Mouse (Mus musculus) frontal cortex, postnatal 14 days (tissue): ENCODE data around the gene Tspan9.

ENCODE experiments used
- DNase-seq, 2 experiments: peaks; one replicate each; pipeline ENCODE4 v3.0.0; 2022; ENCODE audit warnings: low spot score in 2 of 2

The Tspan9 gene

DNA sequence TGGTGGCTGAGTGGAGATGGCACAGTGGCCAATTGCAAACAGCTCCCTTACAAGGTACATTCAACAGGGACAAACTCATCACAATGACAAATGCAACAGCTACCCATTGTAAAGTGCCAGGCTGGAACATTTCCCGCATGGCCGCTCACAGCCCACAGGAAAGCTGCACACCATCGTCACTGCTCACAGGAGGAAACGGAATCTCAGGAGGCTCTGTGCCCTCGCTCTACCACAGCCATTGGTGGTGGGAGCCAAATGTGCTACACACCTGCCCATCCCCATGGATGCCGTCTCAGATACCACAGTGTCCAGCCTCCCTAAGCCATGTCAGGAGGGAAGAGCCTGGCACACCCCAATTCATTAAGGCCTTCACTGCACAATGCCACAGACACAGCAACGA, 128.1 kb downstream of the Tspan9 start:
- no peak for DNase-seq

- DNase-seq, result no peak
Observed at GRCm38 (mm10) chr6:128011781-128012180, 131.6 kb downstream of the Tspan9 start.

GRCm38 (mm10) chr6:128011071-128011477, 132.3 kb downstream of the Tspan9 start:
- DNase-seq, result no peak

- no peak for DNase-seq
Observed at GRCm38 (mm10) chr6:128010135-128010971, 133.0 kb downstream of the Tspan9 start.

DNA sequence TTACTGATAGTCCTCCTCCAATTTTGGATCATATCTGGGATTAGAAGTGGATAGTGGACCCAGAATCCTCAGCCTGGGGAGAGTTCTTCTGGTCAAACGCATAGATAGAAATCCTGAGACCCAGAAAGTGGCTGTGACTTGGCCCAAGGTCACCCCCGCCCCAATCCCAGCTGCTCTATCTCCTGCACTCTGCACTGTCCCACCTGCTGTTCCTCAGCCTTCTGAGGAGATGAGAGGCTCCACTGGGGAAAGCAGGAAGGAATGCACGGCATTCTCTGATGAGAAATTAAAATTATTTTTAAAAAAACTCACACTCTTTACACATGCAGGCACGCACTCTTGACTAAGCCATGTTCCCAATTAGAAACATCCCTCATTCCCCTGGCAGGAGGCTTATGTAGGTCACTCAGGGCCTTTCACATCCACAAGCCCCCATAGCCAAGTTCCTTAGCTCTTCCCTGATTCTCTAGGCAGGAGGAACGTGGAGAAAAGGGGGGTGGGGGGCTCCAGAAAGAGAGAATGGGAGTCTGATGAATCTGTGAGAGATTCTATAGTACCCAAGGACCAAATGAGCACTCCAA, 135.3 kb downstream of the Tspan9 start:
- DNase-seq, result no peak

GRCm38 (mm10) chr6:128007241-128007701, 136.1 kb downstream of the Tspan9 start:
- DNase-seq, result no peak

DNA sequence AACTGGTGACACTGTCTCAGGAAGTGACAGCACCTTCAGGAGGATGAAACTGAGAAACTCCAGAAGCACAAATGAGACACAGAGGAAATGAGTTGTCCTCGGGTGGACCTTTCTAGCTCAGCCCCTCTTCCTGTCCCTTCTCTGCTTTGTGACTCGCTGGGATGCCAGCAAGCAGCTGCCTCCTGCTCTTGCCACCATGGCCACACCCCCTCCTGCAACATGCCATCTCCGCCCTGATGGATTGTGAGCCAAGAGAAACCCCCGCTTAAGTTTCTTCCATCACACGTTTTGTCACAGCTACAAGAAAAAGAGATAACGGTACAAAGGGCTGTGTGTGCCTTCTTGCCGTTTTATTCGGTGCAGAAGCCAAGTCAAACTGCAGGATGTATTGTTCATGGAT, 137.2 kb downstream of the Tspan9 start:
- no peak for DNase-seq

GRCm38 (mm10) chr6:128004544-128004943, 138.8 kb downstream of the Tspan9 start:
- DNase-seq, result no peak

DNA sequence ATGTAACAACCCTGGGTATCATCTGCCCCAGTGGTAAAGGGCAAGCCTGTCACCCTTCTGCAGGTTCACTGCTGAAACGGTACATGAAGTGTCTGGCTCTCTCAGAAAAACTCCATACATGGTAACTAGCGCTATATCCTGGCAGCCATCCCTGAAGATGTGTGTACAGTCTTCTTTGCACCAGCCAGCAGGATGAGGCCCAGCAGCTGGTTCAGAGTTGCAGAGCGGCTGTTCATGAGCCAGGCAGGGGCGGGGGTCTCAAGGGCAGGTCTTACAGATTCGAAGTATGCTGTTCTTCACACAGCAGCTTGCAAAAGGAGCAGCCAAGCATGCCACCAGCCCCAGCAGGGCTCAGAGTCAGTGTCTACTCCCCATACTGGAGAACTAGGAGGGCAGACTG, 139.9 kb downstream of the Tspan9 start:
- no peak for DNase-seq

GRCm38 (mm10) chr6:128002667-128003066, 140.7 kb downstream of the Tspan9 start:
- no peak for DNase-seq

GRCm38 (mm10) chr6:128002104-128002503, 141.3 kb downstream of the Tspan9 start:
- DNase-seq, result no peak

DNA sequence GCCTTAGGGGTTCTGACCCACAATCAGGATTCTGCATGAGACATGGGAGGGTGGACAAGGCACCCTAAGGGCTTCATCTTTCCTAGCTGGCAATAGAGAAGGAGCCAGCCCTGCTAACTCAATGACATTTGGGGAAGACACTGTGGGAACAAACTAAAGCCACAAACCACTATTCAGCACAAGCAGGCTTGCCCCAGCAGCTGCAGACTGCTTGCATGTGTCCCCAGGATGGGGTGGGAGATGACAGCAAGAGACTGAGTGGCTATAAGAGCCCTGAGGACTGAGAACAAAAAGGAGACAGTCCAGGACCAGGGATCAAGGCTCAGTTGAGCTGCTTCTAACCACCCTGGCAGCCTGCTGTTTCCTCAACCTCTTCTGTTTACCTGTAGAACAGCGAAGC, 141.8 kb downstream of the Tspan9 start:
- no peak for DNase-seq

DNA sequence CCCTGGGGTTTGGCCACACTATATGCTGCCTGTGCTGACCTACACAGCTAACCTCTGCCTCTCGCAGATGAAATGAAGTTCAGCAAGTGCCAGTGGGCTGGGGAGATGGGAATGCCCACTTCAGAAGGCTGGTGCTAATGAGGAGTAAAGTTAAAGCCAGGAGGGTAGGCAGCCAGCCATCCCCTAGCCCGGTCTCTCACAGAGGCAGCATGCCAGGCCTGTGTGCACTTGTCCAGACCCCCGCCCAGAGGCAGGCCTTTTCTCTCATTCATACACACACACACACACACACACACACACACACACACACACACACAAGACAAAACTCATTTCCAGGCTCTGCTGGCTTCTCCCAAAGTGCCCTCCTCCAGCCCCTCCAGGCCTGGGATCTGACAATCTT, 142.6 kb downstream of the Tspan9 start:
- peak in 1 of 2 experiments; percentile 37 for DNase-seq

GRCm38 (mm10) chr6:127999118-127999517, 144.3 kb downstream of the Tspan9 start:
- no peak for DNase-seq

DNA sequence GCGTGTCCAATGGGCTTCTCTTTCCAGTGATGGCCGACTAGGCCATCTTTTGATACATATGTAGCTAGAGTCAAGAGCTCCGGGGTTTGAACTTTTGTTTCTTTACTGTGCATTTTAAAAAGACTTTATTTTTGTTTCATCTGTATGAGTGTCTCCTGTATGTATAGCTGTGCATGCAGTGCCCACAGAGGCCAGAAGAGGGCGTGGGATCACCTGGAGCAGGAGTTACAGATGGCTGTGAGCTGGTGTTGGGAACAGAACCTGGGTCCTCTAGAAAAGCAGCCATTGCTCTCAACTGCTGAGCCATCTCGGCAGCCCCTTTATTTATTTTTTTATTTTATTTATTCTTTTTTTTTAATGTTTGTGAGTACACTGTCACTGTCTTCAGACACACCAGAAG, 146.5 kb downstream of the Tspan9 start:
- DNase-seq, result no peak

GRCm38 (mm10) chr6:127992993-127993392, 150.4 kb downstream of the Tspan9 start:
- no peak for DNase-seq

DNA sequence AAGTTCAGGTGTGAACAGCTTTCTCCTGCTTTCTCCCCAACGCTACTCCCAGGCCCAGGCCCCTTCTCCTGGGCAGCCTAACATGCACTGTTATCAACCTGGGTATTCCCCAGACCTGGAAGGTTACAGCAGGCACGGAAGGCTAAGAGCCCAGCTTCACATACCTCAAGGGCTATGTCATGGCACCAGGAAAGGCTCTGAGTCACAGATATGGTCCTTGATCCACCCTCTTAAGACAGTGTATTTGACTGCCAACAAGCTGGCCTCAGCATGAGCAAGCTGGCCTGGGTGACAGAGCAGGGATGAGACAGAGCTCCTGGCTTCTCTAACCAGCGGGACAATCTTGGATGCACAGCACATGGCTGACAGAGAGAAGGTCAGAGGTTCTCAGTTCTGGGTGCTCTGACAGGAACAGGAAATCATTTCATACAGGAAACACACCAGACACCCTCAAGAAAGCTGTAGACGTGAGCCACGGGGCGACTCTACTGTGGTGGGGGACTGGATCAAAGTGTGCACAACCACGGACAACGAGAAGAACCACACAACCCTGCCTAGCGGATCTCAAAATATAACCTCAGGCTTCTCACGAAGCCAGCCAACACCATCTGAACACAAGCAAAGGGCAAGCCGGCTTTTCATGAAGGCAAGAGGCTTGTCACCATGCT, 151.8 kb downstream of the Tspan9 start:
- DNase-seq, result no peak

DNA sequence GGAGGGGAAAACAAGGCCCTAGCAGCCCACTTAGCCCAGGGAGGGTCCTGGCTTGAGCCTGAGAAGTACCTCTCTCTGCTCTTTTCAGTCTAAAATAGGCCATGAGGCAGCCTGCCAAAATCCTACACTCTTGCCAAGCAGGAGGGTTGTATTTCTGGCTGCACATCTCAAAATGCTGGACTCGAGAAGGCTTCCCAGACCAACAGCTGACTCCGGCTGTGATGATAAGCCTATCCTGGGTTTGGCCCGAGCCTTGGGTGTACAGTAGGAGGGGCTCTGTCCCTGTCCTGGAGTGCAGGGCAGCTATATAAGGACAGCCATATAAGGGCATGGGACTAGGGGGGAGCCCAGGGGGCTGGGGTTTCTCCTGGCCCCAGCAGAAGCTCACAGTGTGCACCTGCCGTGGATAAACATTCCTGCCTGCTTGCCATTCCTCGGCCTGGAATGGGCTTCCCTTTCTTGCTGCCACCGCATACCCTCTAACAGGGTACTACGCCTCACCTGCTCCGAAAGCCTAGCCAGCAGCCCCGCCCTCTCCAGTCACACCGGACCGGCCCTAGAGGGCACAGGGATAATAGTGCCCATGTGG, 153.7 kb downstream of the Tspan9 start:
- peak; percentile 67 for DNase-seq

DNA sequence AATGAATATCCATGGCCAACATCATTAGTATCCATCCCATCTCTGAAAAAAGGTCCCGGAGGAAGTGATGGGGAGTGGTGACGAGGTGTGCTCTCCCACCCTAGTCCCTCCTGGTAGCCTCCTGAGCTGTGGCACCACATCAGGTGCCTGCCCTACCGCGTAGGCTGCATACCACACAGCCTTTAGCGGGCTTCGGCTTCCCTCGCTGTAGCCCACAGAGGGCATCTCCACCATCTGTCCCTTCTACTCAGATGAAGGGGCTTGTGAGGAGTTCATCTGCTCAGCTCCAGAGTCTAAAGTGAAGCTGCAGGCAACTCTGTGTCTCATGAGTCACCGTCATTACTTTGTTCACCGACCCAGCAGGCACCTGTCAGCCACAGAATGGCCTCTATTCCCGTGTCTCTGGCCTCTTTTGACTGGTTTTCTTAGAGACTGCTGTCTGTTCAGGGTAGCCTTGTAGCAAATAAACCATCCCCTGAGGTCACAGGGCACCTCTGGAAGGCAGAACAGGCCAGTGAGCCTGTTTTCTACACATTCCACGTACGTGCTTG, 154.4 kb downstream of the Tspan9 start:
- DNase-seq, result no peak

DNA sequence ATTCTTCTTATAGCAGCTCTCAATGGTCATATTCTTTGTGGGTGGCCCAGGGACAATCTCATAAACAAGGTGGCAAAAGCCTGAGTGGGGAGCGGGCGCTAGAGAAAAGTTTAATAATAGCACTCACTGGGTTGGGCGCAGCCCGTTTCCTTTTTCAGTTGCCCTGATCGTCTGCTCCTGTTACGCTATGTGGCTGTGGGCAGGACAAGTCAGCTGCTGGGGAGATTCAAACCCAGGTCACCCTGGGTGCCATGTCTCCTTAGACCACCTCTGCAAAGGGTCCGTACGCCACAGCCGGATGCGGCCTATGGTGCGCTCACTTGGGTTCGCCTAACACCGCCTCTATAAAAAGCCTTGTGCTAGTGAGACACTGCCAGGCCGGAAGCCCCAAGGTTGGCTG, 156.0 kb downstream of the Tspan9 start:
- DNase-seq, result no peak

DNA sequence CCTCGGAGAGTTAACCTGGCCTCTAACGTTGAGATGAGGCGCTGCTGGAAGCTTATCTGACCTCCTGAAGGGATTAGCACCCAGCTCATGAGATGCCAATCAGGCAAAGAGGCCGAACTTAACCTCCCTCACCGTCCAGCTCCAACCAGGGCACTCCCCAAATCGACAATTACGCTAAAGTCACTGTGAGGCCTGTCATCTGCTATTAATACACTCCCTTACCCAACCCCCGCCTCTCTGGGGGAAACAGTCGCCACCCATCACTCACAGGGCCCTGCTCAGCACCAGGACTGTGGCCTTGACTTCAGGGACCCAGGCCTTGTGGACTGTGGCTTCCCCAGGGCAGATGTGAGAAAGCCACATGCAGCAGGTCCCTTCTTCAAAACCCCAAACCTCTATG, 157.0 kb downstream of the Tspan9 start:
- DNase-seq, result no peak

DNA sequence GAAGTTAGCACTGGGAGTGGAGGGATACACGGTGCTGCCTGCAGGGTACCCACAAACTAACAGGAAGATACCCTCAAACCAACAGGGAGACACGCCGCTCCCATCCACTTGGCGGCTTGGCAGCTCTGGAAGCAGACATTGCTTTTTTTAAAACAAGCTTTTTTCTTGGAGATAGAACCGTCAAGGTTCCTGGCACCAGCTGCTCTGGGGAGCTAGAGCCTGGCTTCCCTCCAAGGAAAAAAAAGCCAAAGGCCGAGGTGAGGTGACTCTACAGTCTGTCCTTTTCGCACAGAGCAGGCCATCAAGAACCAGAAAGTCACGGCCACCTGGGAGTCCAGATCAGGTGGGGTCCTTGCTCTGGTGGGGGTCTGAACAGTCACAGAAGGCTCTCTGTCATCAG, 162.2 kb downstream of the Tspan9 start:
- no peak for DNase-seq
